Mouse (Mus musculus) kidney, adult 2 months (tissue): ENCODE data around the gene Cdk6.

Experiments used
- CTCF ChIP-seq: fragments of 200-500 bp; conservative IDR thresholded peaks from 2 replicates; pipeline ENCODE4 v1.5.1; 2011; ENCODE audit warnings: low read depth, mild to moderate bottlenecking, control low read depth, low read length, moderate library complexity, mixed read lengths; ENCODE audit not compliant: insufficient read depth, insufficient read length
- POLR2A ChIP-seq: fragments of 200-500 bp; IDR thresholded peaks from one replicate; pipeline ENCODE4 v1.6.1; 2011; ENCODE audit warnings: low read depth, low read length, control low read depth

DNA sequence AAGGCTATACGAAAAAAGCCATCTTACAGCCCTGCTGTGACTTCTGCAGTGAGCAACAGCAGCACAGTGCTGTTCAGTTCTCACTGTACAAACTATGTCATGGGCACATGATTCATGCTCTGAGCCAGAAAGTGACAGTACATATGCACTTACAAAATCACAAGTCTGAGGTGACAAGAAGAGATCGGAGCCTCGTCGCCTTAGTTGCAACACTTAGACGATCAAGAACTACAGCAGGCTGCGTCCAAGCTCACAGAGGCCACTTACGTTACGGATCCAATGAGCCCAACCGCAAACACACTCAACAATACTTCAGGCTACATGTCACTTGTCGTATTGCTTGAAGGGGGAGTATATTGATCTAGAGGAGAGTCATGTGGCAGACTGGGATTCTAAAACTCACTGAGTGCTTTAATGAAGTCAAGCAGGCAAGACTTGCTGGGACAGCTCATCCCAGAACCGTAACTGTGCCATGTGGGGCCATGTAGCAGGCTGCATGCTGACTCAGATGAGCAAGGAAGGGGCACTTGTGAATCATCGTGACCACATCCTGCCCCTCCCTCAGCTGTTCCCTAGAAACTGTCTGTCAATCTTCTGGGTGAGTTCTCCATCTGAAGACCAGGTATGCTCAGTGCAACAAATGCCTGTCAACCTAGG lies 40.4 kb upstream of the Cdk6 start:
- TF ChIP-seq CTCF = no peak
- no peak for TF ChIP-seq POLR2A
